Mouse (Mus musculus) layer of hippocampus, adult 9-10 months (tissue): ENCODE data around the gene Csf2rb2.
"Not testable (repeated sequence)": the region's sequence is repeated elsewhere in the genome, so short reads cannot be mapped to it uniquely, and the experiment has no call there.

Source experiments
- DNase-seq: peaks from one replicate; pipeline ENCODE4 v3.0.0; 2022; ENCODE audit warnings: low spot score

The Csf2rb2 gene

DNA sequence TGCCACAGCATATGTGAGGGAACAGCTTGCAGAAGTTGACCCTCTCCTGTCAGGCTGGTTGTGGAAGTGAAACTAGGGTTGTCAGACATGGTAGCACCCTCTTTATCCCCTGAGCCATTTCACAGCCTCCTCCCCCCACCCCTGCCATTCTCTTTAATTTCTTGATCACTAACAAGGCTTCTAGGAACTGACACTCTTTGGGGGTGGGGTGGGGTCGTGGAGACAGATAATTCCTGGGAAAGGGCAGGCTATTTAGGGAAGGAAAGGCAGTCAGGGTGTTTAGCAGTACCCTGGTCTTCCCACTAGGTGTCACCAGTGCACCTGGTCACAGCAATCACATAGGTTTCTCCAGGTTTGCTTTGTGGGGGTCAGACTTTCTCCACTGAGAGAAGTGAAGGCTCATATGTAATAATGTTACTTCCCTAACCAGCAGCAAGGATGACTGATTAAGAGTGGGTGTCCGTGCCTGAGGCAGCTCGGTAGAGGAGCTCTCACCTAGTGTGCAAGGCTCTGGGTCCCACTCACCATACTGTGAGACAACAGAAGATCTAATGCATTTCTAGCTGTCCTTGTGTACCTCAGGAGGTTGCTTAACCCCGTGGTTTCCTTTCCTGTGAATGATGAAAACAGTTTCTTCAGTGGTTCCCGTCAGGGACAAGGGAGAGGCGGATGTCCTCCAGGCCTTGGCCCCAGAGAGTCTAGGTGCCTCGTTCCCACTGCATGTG, 48.0 kb downstream of the Csf2rb2 start:
- DNase-seq = peak; percentile 54

DNA sequence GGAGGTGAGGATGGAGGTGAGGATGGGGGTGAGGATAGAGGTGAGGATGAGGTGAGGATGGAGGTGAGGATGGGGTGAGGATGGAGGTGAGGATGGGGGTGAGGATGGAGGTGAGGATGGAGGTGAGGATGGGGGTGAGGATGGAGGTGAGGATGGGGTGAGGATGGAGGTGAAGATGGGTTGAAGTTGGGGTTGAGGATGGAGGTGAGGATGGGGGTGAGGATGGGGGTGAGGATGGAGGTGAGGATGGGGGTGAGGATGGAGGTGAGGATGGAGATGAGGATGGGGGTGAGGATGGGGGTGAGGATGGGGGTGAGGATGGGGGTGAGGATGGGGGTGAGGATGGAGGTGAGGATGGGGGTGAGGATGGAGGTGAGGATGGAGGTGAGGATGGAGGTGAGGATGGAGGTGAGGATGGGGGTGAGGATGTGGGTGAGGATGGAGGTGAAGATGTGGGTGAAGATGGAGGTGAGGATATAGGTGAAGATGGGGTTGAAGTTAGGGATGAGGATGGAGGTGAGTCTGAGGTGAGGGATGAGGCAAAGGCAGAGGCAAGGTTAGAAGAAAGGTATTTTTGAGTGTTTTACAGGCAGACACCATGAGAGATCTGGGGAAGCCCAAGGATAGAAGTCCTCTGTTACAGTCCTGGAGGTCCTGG, 48.8 kb downstream of the Csf2rb2 start:
- DNase-seq = not testable (repeated sequence)

DNA sequence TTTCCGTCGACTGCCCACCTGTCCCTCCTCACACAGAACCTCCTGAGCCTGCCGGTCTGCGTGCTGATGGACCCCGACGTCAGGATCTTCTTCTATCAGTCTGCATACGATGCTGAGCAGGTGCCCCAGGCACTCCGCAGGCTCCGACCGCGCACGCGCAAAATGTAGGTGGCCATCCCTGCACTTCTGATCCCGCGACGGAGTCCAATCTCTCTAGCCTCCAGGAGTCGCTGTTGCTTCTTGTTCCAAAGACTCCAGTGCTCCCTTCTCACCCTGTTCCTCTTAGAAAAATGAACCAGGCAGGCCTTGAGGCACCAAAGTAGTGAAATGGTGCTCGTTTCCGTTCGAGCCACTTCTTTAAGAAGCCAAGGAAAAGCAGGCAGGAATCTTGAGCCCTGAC, 50.8 kb downstream of the Csf2rb2 start:
- DNase-seq = no peak

DNA sequence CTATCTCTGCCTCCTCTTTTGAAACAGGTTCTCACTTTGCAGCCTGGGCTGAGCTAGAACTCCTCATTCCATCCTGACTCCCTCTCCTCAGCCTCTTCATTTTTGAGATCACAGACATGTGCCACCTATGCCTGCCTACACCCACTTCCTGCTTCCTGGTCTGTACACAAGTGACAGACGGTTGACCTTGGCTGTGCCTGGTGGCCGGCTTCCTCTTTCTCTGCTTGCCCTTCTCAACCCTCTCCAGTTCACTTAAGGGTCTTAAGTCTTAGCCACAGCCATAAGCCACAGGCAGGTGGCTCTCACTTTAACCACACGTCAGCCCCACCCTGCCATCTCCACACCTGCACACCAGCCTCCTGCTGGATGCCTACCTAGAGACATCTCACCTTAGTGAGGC, 57.1 kb downstream of the Csf2rb2 start:
- no peak for DNase-seq

DNA sequence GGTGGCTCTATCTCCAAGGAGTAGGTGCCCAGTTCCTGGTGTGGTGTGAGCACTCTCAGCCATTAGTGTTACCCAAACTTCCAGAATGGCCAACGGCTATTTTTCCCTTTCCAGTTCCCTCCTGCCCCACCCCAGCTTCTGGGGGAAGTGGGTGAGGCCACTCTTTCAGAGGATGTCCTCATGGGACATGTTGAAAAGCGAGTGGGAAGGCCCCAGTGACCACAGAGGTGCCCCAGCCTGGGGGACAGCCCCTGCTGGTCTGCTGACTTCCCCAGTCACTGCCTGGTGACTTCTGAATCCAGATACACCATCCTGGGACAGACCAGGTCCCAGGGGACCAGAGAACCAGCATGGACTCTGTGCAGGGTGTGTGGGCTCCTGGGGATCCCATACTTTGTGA, 57.9 kb downstream of the Csf2rb2 start:
- no peak for DNase-seq

DNA sequence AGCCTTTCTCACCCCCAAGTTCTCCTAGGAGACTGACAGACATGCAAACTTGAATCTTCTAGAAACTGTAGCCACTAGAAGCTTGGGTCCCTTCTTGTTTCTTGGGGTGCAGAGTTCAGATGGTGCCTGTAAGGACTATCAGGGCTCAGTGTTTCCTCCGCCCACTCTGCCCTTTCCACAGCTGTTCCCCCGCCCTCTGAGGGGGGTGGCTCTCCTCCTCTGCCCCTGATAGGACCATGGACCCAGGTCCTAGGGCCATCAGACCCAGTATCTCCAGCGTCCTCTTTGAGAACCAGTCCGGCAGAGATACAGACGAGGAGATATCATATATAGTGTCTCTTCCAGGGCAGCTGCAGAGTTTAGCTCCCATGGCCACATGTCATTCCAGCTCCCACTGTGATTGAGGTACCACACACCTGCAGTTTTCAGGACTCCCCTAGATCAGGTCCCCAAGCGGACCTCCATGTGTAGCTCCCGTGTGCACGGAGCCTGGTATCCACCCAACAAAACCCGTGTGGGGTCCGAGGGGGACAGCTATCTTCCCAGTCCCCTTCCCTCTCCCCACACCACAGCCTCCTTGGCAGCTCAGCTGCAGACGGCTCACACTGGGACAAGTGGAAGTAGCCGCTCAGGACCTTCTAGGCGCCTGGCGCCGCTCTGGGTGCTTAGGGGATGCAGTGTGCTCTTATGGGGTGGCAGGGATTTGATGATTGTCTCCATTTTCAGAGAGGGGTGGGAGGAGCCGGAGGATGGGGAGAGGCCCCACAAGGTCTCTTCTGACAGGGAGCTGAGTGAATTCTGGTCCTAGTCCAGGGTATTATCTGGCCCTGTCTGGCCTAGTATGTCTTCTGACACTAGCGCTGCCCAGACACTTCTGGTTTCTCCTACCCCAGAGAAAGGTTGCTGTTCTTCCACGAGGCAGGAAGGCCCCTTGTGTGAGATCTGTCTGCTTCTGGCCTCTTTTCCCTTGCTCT, 59.1 kb downstream of the Csf2rb2 start:
- no peak for DNase-seq

DNA sequence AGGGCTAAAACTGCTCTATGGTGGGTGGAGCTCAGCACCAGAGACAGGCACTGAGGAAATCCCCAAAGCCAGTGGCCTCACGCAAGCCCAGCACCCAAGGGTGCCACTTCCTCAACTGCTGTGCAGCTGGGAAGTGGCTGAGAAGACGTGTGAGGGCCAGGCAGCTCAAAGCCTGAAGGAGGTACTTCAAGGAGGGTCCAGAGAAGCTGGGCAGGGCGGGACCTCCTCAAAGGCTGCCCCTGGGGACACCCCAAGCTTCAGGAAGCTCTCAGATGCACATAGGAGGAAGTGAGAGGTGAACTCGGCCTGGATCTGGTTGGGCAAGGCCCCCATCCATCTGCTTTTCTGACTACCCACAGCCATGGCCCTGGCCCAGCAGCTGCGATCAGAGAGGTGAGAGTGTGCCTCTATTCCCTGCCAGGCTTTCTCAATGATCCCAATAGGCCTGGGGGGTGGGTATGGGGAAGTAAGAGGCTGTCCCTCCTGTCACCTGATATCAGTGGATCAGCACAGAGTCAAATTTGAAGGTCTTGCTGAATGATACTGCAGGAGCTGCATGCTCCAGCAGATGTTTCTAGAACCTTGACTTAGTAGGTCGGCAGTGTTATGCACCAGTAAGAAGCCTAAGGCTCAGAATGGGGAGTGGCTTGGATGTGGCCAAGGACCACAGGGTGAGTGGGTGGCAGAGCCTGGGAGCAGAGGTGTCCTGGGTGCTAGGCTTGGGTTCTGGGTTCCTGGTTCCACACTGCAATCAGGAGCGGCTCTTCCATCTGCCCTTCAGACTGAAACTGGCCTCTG, 60.6 kb downstream of the Csf2rb2 start, which contains the start of gene Ncf4:
Gene Ncf4, plus strand, starts transcription at position 107 of the 798 bp plus-strand sequence.
- no peak for DNase-seq

DNA sequence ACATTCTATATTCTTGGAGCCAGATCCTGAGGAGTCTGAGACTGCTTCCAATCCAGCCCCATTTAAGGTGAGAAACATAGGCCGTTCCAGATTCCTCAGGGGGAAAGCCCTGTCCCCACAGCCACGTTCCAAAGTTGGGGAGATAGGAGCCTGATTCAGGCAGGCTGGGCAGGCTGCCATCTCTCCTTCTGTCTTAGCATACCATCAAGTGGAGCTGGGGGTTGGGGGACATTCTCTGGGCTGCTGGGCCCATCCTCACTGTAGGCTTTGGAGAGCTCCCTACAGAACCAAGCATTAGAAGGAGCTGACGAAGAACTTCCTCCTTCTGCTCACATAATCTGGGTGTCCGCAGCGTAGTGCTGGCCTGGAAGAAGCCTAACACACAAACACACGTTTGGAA, 61.7 kb downstream of the Csf2rb2 start:
- DNase-seq = no peak

DNA sequence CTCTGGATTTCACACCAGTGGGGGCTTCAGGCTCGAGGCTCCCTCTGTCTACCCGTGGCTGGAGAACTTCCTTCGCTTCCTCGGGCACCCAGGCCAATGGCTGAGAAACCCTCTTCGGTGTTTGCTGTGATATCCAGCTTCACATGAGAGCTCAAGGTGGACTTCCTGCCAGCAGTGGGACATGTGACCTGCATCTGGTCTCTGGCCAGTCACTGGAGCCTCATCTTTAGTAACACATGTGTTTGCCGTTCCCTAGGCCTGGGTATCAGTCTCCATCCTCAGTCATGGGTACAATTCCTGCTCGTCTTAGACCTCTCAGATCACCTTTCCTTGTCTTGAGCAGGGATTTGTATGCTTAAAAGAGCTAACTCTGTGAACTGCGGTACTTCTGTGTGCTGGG, 62.5 kb downstream of the Csf2rb2 start:
- DNase-seq = no peak

DNA sequence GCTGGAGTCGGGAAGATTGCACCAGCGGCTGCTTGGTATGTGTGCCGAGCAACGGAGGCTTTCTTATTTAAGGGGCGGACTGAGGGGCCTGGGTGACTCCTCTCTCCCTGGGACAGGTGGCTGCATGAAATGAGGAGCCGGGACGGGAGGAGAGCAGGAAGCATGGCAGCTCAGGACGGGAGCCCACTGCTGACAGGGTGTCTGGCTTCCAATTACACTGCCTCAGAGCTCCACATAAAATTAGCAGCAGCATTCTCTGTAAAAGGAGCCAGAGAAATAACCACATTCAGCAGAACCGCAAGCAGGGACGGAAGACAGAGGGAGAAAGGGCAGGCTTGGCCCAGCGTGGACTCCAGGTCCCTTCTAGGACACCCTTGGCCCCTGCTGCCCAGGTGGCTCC, 64.2 kb downstream of the Csf2rb2 start:
- DNase-seq = no peak

DNA sequence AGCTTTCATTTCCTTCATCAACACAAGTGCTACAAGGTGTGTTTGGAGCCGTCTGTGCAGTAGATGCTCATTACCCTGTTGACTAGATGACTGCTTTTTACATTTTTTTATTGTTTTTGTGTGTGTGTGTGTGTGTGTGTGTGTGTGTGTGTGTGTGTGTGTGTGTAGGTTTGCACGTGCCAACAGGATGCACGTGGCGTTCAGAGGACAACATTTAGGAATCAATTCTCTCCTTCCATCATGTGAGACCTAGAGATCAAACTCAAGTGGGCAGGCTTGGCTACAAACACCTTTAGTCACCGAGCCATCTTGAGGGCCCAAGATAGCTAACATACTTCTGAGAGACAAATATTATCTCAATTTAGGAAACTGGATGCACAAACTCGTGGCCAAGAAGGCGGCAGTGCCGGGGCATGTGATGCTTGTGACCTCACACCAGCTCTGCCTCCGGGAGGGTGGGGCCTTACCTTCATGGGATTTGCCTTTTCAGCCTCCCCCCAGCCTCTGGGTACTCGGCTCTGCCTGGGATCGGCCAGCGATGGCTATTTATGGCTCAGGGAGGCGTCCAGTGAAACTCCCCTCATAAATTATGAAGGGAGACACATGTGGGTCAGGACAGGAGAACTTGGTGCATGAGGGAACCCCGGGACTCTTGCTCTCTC, 65.4 kb downstream of the Csf2rb2 start:
- DNase-seq = no peak

DNA sequence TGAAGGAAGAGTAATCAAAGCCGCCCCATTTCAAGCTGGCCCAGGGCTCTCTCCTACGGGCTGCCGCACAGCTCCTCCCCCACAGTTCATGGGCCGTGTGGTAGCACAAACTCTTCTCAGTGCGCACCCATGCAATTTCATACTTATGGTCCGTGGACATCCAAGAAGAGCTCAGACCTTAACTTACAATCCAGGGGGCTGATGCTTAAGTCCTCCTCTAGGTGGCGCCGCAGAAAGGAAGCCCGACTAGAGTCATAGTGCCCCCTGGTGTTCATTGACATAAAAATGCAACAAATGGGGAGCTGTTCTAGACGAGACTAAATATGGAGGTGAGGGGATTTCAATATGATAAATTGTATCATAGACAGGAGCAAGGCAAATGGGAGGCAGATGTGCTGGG, 66.1 kb downstream of the Csf2rb2 start:
- no peak for DNase-seq

DNA sequence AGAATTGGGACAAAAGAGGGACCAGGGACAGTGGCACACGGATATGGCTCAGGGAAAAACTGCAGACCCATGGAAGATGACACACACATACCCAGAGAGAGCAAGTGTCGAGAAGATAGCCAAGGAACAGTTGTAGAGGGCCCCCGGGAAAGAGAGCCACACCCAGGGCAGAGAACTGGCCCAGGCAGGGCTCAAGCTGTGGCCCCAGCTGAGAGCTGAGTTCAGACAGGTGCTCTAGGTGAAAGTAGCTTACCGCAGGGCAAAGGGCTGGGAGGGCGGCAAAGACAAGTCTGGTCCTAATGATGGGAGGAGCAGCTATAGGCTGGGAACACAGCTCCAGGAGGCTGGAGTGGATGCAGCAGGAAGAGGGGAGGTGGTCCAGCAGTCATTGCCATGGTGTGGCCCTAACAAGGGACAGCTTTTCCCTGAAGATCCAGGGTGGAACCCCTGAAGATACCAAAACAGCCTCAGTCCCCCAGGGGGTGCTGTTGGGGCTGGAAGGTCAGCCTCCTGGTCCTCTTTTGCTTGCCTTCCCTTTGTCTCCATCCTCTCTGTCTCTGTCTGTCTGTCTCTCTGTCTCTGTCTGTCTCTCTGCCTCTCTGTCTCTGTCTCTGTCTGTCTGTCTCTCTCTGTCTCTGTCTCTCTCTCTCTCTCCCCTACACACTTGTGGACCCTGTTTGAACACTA, 70.6 kb downstream of the Csf2rb2 start:
- DNase-seq = no peak
